Mouse (Mus musculus): ENCODE results near the gene Pex7. TPM values are rescaled to one million over a fixed set of nuclear protein-coding genes. Genes with fewer than 3 reads are reported as not detected.

Gene Pex7
- polyA plus RNA-seq (2012; rRNA removed) = 25.1 and 35.5 TPM in 2 replicates

DNA sequence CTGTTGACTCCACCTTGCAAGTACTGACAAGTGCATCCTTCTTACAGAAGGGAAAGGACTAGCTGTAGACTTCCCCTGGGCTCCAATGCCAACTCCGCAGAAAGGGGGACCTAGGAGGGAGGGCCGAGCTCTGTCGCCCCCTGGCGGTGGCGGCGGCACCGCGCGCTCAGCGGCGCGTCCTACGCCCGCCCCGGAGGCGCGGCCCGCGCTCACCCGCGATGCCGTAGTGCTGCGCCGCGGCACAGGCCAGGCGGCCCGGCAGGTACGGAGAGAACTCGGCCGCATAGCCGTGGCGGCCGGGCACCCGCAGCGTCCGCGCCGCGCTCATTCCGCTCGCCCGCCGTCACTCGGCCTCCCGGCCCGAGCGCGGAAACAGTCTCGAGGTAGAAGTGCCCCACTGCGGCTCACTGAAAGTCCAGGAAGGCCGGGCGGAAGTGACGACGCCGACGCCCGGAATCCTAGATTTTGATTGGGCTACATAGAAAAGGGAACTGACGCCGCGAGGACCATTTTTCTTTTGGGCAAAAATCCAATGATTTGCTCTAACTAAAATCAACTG is at the start of gene Pex7:
Pex7 (minus strand) TSS at position 444 of the 559 bp plus-strand sequence.
- peak; percentile 65 for DNase-seq (ENCODE audit: low read depth, low spot score)
- WGBS = under 1% methylated on average over 59 of the region's 60 CpGs

- no peak for DNase-seq (ENCODE audit: low read depth, low spot score)
- 20% methylated on average over 6 of the region's 6 CpGs for WGBS
These were observed 49.3 kb upstream of the Pex7 start for GRCm38 (mm10) chr10:19956745-19957144.

- WGBS = 86% methylated on average over 6 of the region's 6 CpGs
- DNase-seq (ENCODE audit: low read depth, low spot score) = no peak
These were observed 48.3 kb upstream of the Pex7 start for GRCm38 (mm10) chr10:19955817-19956216.

DNA sequence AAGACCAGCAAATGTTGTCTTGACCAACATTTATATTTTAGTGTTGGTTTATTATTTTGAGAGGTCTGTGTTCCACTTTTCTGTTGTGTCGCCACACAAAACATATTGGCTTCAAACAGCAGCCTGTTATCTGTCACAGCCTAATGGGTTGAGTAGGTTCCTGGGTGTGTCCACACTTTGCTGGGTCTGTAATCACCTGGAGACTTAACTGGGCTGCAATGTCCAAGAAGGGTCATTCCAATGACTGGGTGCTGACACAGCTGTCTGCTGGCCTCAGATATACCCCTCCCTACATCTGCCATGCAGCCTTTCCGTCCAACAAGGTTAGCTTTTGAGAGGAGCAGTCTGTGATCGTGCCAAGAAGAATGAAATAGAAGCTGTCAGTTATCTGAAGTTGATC is 47.1 kb upstream of the Pex7 start:
- 67% methylated on average over 3 of the region's 3 CpGs for WGBS
- no peak for DNase-seq (ENCODE audit: low read depth, low spot score)

GRCm38 (mm10) chr10:19953032-19953761 is 45.7 kb upstream of the Pex7 start:
- 87% methylated on average over 11 of the region's 11 CpGs for WGBS
- DNase-seq (ENCODE audit: low read depth, low spot score) = no peak

- 91% methylated on average over 4 of the region's 4 CpGs for WGBS
- DNase-seq (ENCODE audit: low read depth, low spot score) = no peak
These were observed 41.6 kb upstream of the Pex7 start for GRCm38 (mm10) chr10:19949106-19949505.

DNA sequence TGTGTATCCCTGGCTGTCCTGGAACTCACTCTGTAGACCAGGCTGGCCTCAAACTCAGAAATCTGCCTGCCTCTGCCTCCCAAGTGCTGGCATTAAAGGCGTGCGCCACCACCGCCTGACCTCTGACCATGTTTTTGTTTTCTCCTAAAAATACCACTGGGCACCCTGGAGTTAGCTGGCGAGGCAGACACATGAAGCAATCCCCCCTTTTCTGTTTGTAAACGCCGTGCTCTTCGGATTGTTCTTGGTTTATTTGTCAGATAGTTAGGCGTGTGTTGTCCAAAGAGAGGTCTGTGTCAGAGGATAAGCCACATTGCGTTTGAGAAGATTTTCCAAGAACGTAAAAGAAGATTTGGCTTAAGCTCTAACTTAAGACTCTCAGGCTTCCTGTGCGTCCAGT is 40.9 kb upstream of the Pex7 start:
- WGBS = 89% methylated on average over 11 of the region's 11 CpGs
- DNase-seq (ENCODE audit: low read depth, low spot score) = no peak

DNA sequence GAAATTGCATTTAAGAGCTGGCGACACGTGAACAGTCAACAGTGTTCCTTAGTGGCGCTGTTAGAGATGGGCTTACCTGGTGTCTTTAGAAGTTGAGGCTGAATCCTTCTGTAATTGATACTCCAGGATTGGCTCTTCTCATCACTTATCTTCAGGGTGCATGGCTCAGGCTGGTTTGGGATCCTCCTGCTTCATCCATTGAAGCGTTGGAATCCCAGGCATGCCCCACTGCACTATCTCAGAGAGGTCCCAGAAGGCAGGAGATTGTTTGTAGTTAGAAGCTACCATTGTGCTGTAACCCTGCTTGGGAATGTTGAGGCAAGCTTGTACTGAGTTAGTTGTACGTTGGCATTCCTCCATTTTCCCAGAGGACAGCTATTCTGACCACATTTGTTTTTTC is 40.4 kb upstream of the Pex7 start:
- no peak for DNase-seq (ENCODE audit: low read depth, low spot score)
- WGBS = 96% methylated on average over 5 of the region's 5 CpGs

DNA sequence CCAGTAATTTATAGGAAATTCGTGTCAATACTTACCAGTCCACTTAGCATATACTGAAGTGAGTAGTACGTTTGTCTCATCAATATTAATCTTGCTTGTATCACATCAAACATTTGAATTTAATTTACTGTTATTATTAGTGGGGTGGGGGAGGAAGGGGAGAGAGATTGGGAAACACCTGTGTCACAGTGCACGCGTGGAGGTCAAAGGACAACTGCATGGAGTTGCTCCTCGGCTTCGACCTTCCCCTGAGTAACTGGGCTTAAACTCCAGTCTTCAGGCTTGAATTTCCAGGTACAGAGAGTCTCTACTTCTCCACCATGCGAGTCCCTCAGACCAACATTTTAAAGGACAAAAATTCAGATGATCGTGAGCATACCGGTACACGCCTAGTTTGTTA is 40.0 kb upstream of the Pex7 start:
- DNase-seq (ENCODE audit: low read depth, low spot score) = no peak
- WGBS = 95% methylated on average over 10 of the region's 10 CpGs

DNA sequence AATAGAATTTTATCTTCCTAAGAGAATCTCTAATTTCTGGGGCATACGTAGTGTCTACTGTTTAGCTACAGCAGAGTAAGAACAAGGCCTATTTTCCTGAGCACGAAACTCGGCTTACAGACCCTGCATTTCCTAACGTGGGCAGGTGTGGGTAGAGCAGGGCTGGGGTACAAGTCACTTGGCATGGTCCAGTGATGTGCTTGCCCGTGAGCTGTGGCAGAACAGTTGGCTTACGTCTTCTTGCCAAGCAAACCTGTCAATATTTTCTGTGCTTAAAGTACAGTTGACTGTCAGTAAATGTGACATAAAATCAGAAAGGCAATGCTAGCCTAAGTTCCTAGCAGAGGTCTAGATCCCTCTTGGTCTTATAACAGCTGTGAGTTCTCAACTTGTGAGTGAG is 39.2 kb upstream of the Pex7 start:
- 87% methylated on average over 6 of the region's 6 CpGs for WGBS
- no peak for DNase-seq (ENCODE audit: low read depth, low spot score)

DNA sequence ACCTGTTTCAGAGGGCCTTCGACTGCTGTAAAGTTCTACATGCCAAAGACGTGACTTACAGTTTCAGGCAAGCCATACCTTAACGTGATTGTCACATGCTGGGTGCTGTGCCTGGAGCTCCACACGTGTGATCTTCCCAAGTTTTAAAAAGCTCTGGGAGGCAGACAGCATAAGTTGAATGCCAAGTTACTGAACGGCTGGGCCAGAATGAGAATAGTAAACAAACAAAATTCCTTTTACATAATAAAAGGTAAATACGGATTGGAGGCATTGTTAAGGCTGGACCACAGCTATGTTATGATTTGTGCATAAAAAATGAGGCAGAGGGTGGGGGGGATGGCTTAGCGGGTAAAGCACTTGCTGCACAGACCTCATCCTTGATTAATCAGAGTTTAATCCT is 38.2 kb upstream of the Pex7 start:
- 45% methylated on average over 7 of the region's 7 CpGs for WGBS
- DNase-seq (ENCODE audit: low read depth, low spot score) = no peak

GRCm38 (mm10) chr10:19942621-19943020 is 35.1 kb upstream of the Pex7 start:
- DNase-seq (ENCODE audit: low read depth, low spot score) = no peak
- WGBS = 94% methylated on average over 3 of the region's 3 CpGs

DNA sequence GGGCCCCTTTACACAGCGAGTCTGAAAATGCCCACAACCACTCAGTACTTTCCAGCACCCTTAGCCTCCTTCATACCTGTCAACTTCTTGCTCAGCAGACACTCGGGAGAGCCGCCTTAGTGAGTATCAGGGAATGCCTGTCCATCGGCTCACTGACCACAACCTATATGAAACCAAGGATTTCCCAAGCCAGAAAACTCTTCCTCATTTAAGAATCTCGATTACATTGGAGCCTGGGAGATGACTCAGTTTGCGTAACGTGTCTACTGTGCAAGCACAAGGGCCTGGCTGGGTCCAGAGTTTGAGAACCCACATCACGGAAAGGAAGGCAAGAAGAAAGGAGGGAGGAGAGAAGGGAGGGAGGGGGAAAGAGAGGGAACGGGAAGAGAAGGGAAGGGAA is 34.4 kb upstream of the Pex7 start:
- DNase-seq (ENCODE audit: low read depth, low spot score) = no peak
- WGBS = 70% methylated on average over 9 of the region's 9 CpGs

- no peak for DNase-seq (ENCODE audit: low read depth, low spot score)
These were observed 33.6 kb upstream of the Pex7 start for GRCm38 (mm10) chr10:19941063-19941462.

GRCm38 (mm10) chr10:19940626-19941025 is 33.1 kb upstream of the Pex7 start:
- WGBS = 83% methylated on average over 8 of the region's 8 CpGs
- no peak for DNase-seq (ENCODE audit: low read depth, low spot score)

More at GRCm38 (mm10) chr10:19941063-19941462, 33.6 kb upstream of the Pex7 start:
- 68% methylated on average over 6 of the region's 6 CpGs for WGBS

DNA sequence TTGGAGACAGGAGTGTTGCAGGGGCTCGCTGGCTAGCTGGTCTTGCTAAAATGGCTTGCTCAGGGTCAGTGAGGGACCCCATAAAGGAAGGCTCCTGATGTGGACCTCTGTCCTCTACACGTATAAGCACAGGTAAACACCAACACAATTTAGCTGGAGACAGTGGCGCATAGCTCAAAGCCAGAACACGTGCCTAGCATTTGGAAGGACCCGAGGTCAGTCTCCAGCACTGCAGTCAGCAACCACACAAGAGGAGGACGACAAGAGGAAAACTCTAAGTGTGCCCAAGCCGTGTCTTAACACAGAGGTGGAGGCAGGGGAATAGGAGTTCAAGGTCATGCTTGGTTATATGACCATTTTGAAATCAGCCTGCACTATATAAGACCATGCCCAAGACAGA is 32.6 kb upstream of the Pex7 start:
- DNase-seq (ENCODE audit: low read depth, low spot score) = no peak
- WGBS = 90% methylated on average over 7 of the region's 7 CpGs

DNA sequence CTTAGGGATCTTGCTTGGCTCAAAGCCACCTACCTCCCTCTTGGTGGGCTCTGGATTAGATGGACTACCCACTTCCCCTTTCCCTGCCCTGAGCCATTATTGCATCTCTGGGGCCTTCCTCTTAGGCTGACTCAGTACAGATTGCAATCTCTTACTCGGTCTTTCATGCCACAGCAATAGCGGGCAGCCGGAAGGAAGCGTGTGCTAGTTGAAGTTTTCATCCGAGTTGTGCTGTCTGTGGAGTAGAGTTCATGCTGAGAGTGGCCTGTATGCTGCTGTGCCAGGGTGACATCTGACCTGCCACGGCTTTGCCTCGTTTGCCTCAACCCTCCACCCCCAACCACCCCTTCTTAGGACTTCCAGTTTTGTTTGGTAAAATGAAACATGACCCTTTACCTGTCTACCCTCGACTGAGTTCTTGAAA is 31.8 kb upstream of the Pex7 start:
- DNase-seq (ENCODE audit: low read depth, low spot score) = no peak
- WGBS = 63% methylated on average over 8 of the region's 8 CpGs

DNA sequence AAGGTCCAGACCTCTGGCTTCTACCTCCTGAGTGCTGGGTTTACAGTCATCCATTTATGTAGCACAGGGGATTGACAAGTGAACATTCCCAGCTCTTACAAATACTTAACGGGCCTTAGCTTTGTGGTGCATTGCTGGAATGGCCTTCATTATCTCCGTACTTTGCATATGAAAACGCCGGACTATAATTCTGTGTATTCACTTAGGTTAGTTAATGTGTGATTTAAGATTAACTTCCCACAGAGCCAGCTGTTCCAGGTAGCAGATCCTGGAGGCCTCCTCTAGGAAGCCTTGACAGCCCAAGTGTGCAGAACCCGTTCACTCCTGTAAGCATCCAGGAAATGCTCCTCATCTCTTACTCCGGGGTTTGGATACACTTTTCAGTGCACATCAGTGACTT is 31.2 kb upstream of the Pex7 start:
- 29% methylated on average over 6 of the region's 6 CpGs for WGBS
- DNase-seq (ENCODE audit: low read depth, low spot score) = no peak

- WGBS = 49% methylated on average over 9 of the region's 9 CpGs
- no peak for DNase-seq (ENCODE audit: low read depth, low spot score)
These were observed 29.6 kb upstream of the Pex7 start for GRCm38 (mm10) chr10:19936961-19937708.

- WGBS = 33% methylated on average over 4 of the region's 4 CpGs
- DNase-seq (ENCODE audit: low read depth, low spot score) = no peak
These were observed 28.4 kb upstream of the Pex7 start for GRCm38 (mm10) chr10:19935821-19936367.

DNA sequence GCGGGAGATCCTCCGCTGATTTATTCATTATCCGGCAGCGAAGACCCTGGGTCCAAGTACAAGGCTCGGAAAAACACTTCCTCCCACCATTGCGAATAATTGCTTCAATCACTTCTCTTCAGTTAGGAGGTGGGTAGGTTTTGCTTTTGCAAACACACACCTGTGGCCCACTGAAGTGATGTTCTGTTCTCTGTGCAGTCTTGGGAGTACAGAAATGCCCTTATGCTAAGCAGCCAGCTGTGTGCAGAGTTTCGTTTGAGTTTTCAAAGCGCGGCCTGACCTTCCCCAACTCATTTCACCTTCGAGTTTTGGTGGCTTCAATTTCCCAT is 27.8 kb upstream of the Pex7 start:
- no peak for DNase-seq (ENCODE audit: low read depth, low spot score)
- WGBS = 5% methylated on average over 10 of the region's 10 CpGs

All from large intestine, adult 2 months (tissue).